Mouse (Mus musculus): Measurements from ENCODE around the gene Gm20388. TPM values are rescaled to one million over a fixed set of nuclear protein-coding genes. Genes with fewer than 3 reads are reported as not detected.
"Not testable (repeated sequence)": the region's sequence is repeated elsewhere in the genome, so short reads cannot be mapped to it uniquely, and the experiment has no call there.

Gene Gm20388
- polyA plus RNA-seq, 1 experiment from 2014 or later: 5.5 TPM

- no peaks in the 10 kb centered on the region for H3K9me3 ChIP-seq
- H3K4me1 ChIP-seq: peaks cover 27% of the 10 kb centered on the region
- H3K4me3 ChIP-seq: peak overlapping the region; percentile 42; the same call in 1 of the 2 replicates
- H3K27me3 ChIP-seq (ENCODE audit: poor library complexity, severe bottlenecking): peaks cover 64% of the 10 kb centered on the region
- 60% methylated on average over 10 of the region's 10 CpGs for WGBS
- DNase-seq (ENCODE audit: extremely low spot score, low spot score): no peak
- H3K36me3 ChIP-seq (replicated peaks): no peaks in the 10 kb centered on the region
- H3K27ac ChIP-seq: no peak overlapping the region
Observed at GRCm38 (mm10) chr8:123630058-123630457, 3719.4 kb downstream of the Gm20388 start.

- no peaks in the 10 kb centered on the region for H3K36me3 ChIP-seq (replicated peaks)
- no peak overlapping the region for H3K27ac ChIP-seq
- peaks cover 27% of the 10 kb centered on the region for H3K4me1 ChIP-seq
- 40% methylated on average over 12 of the region's 12 CpGs for WGBS
- H3K9me3 ChIP-seq: no peaks in the 10 kb centered on the region
- DNase-seq (ENCODE audit: extremely low spot score, low spot score): no peak
- peak overlapping the region; percentile 42 for H3K4me3 ChIP-seq
- H3K27me3 ChIP-seq (ENCODE audit: poor library complexity, severe bottlenecking): peaks cover 56% of the 10 kb centered on the region
Observed at GRCm38 (mm10) chr8:123630841-123631251, 3720.2 kb downstream of the Gm20388 start.

GRCm38 (mm10) chr8:123631746-123632145 is 3721.1 kb downstream of the Gm20388 start:
- WGBS: 66% methylated on average over 3 of the region's 3 CpGs
- H3K9me3 ChIP-seq; H3K27ac ChIP-seq; H3K36me3 ChIP-seq (replicated peaks); DNase-seq (ENCODE audit: extremely low spot score, low spot score); H3K4me3 ChIP-seq: not testable (repeated sequence)
- Histone ChIP-seq H3K27me3 (ENCODE audit: poor library complexity, severe bottlenecking) (peaks cover 48% of the 10 kb centered on the region), H3K4me1 (peaks cover 27% of the 10 kb centered on the region)

- WGBS: 92% methylated on average over 4 of the region's 4 CpGs
- DNase-seq (ENCODE audit: extremely low spot score, low spot score): no peak
- H3K27ac ChIP-seq: no peak overlapping the region
Observed at GRCm38 (mm10) chr8:123632257-123632656, 3721.6 kb downstream of the Gm20388 start.

GRCm38 (mm10) chr8:123633801-123634200 is 3723.2 kb downstream of the Gm20388 start:
- DNase-seq (ENCODE audit: extremely low spot score, low spot score): no peak
- Histone ChIP-seq H3K4me1 (peaks cover 18% of the 10 kb centered on the region), H3K36me3 (replicated peaks) (no peaks in the 10 kb centered on the region), H3K4me3 (no peak overlapping the region), H3K27me3 (ENCODE audit: poor library complexity, severe bottlenecking) (peaks cover 29% of the 10 kb centered on the region), H3K27ac (no peak overlapping the region), H3K9me3 (no peaks in the 10 kb centered on the region)
- WGBS: 80% methylated on average over 7 of the region's 7 CpGs

More at GRCm38 (mm10) chr8:123632257-123632656, 3721.6 kb downstream of the Gm20388 start:
- no peak overlapping the region for H3K4me3 ChIP-seq
- H3K9me3 ChIP-seq: no peaks in the 10 kb centered on the region
- peaks cover 27% of the 10 kb centered on the region for H3K4me1 ChIP-seq
- H3K36me3 ChIP-seq (replicated peaks): no peaks in the 10 kb centered on the region
- H3K27me3 ChIP-seq (ENCODE audit: poor library complexity, severe bottlenecking): peaks cover 43% of the 10 kb centered on the region

GRCm38 (mm10) chr8:123634395-123635131 is 3723.9 kb downstream of the Gm20388 start:
- no peak overlapping the region for H3K4me3 ChIP-seq
- H3K9me3 ChIP-seq: no peaks in the 10 kb centered on the region
- peaks cover 10% of the 10 kb centered on the region for H3K4me1 ChIP-seq
- H3K36me3 ChIP-seq (replicated peaks): no peaks in the 10 kb centered on the region
- H3K27ac ChIP-seq: no peak overlapping the region
- no peak for DNase-seq (ENCODE audit: extremely low spot score, low spot score)
- H3K27me3 ChIP-seq (ENCODE audit: poor library complexity, severe bottlenecking): peaks cover 21% of the 10 kb centered on the region
- 68% methylated on average over 3 of the region's 3 CpGs for WGBS

- H3K27ac ChIP-seq: no peak overlapping the region
- H3K4me1 ChIP-seq: peaks cover 3% of the 10 kb centered on the region
- no peaks in the 10 kb centered on the region for H3K9me3 ChIP-seq
- H3K36me3 ChIP-seq (replicated peaks): no peaks in the 10 kb centered on the region
- H3K4me3 ChIP-seq: no peak overlapping the region
- H3K27me3 ChIP-seq (ENCODE audit: poor library complexity, severe bottlenecking): peaks cover 10% of the 10 kb centered on the region
- DNase-seq (ENCODE audit: extremely low spot score, low spot score): no peak
- WGBS: 88% methylated on average over 11 of the region's 11 CpGs
Observed at GRCm38 (mm10) chr8:123635671-123636070, 3725.0 kb downstream of the Gm20388 start.

- WGBS: 13% methylated on average over 25 of the region's 25 CpGs
- Histone ChIP-seq H3K9me3 (no peaks in the 10 kb centered on the region), H3K36me3 (replicated peaks) (no peaks in the 10 kb centered on the region), H3K27me3 (ENCODE audit: poor library complexity, severe bottlenecking) (peaks cover 29% of the 10 kb centered on the region), H3K4me3 (peak overlapping the region; percentile 50), H3K27ac (peak overlapping the region; percentile 40; the same call in 1 of the 2 replicates), H3K4me1 (peaks cover 17% of the 10 kb centered on the region)
- peak; percentile 53 for DNase-seq (ENCODE audit: extremely low spot score, low spot score)
Observed at GRCm38 (mm10) chr8:123643330-123644051, 3732.8 kb downstream of the Gm20388 start.

- H3K27ac ChIP-seq: no peak overlapping the region
- H3K36me3 ChIP-seq (replicated peaks): no peaks in the 10 kb centered on the region
- peaks cover 17% of the 10 kb centered on the region for H3K4me1 ChIP-seq
- H3K27me3 ChIP-seq (ENCODE audit: poor library complexity, severe bottlenecking): peaks cover 29% of the 10 kb centered on the region
- no peaks in the 10 kb centered on the region for H3K9me3 ChIP-seq
- DNase-seq (ENCODE audit: extremely low spot score, low spot score): no peak
- H3K4me3 ChIP-seq: no peak overlapping the region
- WGBS: 74% methylated on average over 9 of the region's 9 CpGs
Observed at GRCm38 (mm10) chr8:123645229-123645628, 3734.6 kb downstream of the Gm20388 start.

GRCm38 (mm10) chr8:123648245-123649170 is 3737.9 kb downstream of the Gm20388 start:
- Histone ChIP-seq H3K4me1 (peaks cover 20% of the 10 kb centered on the region), H3K4me3 (no peak overlapping the region), H3K27me3 (ENCODE audit: poor library complexity, severe bottlenecking) (peaks cover 14% of the 10 kb centered on the region), H3K36me3 (replicated peaks) (no peaks in the 10 kb centered on the region), H3K9me3 (no peaks in the 10 kb centered on the region), H3K27ac (no peak overlapping the region)
- 79% methylated on average over 17 of the region's 17 CpGs for WGBS
- no peak for DNase-seq (ENCODE audit: extremely low spot score, low spot score)

- H3K27ac ChIP-seq: no peak overlapping the region
- no peak overlapping the region for H3K4me3 ChIP-seq
- H3K9me3 ChIP-seq: no peaks in the 10 kb centered on the region
- no peak for DNase-seq (ENCODE audit: extremely low spot score, low spot score)
- peaks cover 8% of the 10 kb centered on the region for H3K27me3 ChIP-seq (ENCODE audit: poor library complexity, severe bottlenecking)
- peaks cover 17% of the 10 kb centered on the region for H3K4me1 ChIP-seq
- 92% methylated on average over 12 of the region's 12 CpGs for WGBS
- no peaks in the 10 kb centered on the region for H3K36me3 ChIP-seq (replicated peaks)
Observed at GRCm38 (mm10) chr8:123649483-123649882, 3738.8 kb downstream of the Gm20388 start.

GRCm38 (mm10) chr8:123651390-123652098 is 3740.9 kb downstream of the Gm20388 start:
- Histone ChIP-seq H3K4me3 (no peak overlapping the region), H3K4me1 (peaks cover 35% of the 10 kb centered on the region), H3K9me3 (no peaks in the 10 kb centered on the region), H3K36me3 (replicated peaks) (peaks cover 7% of the 10 kb centered on the region), H3K27ac (no peak overlapping the region), H3K27me3 (ENCODE audit: poor library complexity, severe bottlenecking) (no peaks in the 10 kb centered on the region)
- no peak for DNase-seq (ENCODE audit: extremely low spot score, low spot score)
- 93% methylated on average over 5 of the region's 5 CpGs for WGBS
